Mouse (Mus musculus) ES-Bruce4 (cell line): ENCODE data around the gene Trim44. TPM values are rescaled to one million over a fixed set of nuclear protein-coding genes. Genes with fewer than 3 reads are reported as not detected.
A peak's percentile ranks its signal among the peaks of the same experiment; 100 is the strongest.

ENCODE experiments used
- H3K27ac ChIP-seq: 2 replicates; pipeline ENCODE4 v1.5.1; 2012; ENCODE audit warnings: low read length, inconsistent platforms; ENCODE audit not compliant: insufficient read depth
- H3K27me3 ChIP-seq: 2 replicates; pipeline ENCODE4 v1.6.1; 2012; ENCODE audit warnings: mild to moderate bottlenecking, low read length, inconsistent platforms; ENCODE audit not compliant: control insufficient read depth, poor library complexity, insufficient read depth, severe bottlenecking
- H3K36me3 ChIP-seq: 2 replicates; pipeline ENCODE4 v1.6.1; 2012; ENCODE audit warnings: inconsistent platforms, mild to moderate bottlenecking, low read length, moderate library complexity; ENCODE audit not compliant: control insufficient read depth, poor library complexity, insufficient read depth, severe bottlenecking
- H3K4me1 ChIP-seq: one replicate; pipeline ENCODE4 v1.8.1; 2011; ENCODE audit warnings: low read length; ENCODE audit not compliant: control insufficient read depth, insufficient read depth
- H3K4me3 ChIP-seq: 2 replicates; pipeline ENCODE4 v1.5.1; 2011; ENCODE audit warnings: low read depth, mild to moderate bottlenecking, low read length
- H3K9ac ChIP-seq: 2 replicates; pipeline ENCODE4 v1.6.1; 2012; ENCODE audit warnings: low read depth, mild to moderate bottlenecking, inconsistent platforms; ENCODE audit not compliant: poor library complexity, severe bottlenecking
- H3K9me3 ChIP-seq: replicated peaks from 2 replicates; pipeline ENCODE4 v1.6.1; 2012; ENCODE audit warnings: mild to moderate bottlenecking, low read length, inconsistent platforms; ENCODE audit not compliant: control insufficient read depth, poor library complexity, insufficient read depth, severe bottlenecking
- CTCF ChIP-seq: IDR thresholded peaks from one replicate; pipeline ENCODE4 v1.8.1; 2011; ENCODE audit warnings: low read depth, low read length
- EP300 ChIP-seq: IDR thresholded peaks from 2 replicates; pipeline ENCODE4 v1.6.1; 2011; ENCODE audit warnings: low read depth, low read length; ENCODE audit not compliant: insufficient read depth
- POLR2A ChIP-seq: IDR thresholded peaks from one replicate; pipeline ENCODE4 v1.8.1; 2011; ENCODE audit warnings: low read length; ENCODE audit not compliant: insufficient read depth
- polyA plus RNA-seq: library from polyadenylated mRNA; stranded (reverse); fragments of >200 nt; gene quantifications from 2 replicates; pipeline ENCODE4 v1.2.4, GENCODE M21; 2011; ENCODE audit warnings: low read depth; ENCODE audit not compliant: missing spikeins, insufficient read depth, insufficient read length

The Trim44 gene
- polyA plus RNA-seq, 1 experiment = 56.5 TPM

GRCm38 (mm10) chr2:102450248-102450760, 42.7 kb upstream of the Trim44 start:
- peak overlapping the region; percentile 87 for H3K9ac ChIP-seq
- no peak overlapping the region for H3K27ac ChIP-seq
- H3K4me3 ChIP-seq = peak overlapping the region; percentile 64
- no peaks in the 10 kb centered on the region for H3K27me3 ChIP-seq
- no peak for TF ChIP-seq POLR2A
- TF ChIP-seq EP300 = no peak
- no peak for TF ChIP-seq CTCF
- H3K9me3 ChIP-seq = no peaks in the 10 kb centered on the region
- H3K4me1 ChIP-seq = no peaks in the 10 kb centered on the region
- no peaks in the 10 kb centered on the region for H3K36me3 ChIP-seq

- Histone ChIP-seq H3K4me3 (peak overlapping the region; percentile 64), H3K27ac (no peak overlapping the region), H3K36me3 (no peaks in the 10 kb centered on the region), H3K27me3 (no peaks in the 10 kb centered on the region), H3K9me3 (no peaks in the 10 kb centered on the region), H3K9ac (no peak overlapping the region), H3K4me1 (no peaks in the 10 kb centered on the region)
- TF ChIP-seq EP300 = no peak
- TF ChIP-seq CTCF = no peak
- no peak for TF ChIP-seq POLR2A
These were observed 42.1 kb upstream of the Trim44 start for GRCm38 (mm10) chr2:102449630-102450247.

DNA sequence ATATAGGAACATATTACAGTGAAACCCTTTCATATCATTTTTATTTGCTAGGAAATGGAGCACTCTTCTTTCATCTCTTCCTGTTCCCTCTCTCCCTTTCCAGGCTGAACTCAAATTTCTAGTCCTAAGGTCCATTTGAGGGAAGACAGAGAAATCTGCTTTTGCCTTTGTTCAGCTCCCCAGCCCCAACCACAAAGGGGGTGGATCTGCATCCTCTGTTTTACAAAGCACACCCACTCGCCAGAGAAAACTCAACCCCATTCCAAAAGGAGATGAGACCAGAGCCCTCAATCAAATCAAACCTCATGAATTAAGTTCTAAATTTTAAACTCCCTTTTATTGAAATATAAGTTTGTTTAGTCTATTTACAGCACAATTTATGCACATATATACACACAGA, 41.4 kb upstream of the Trim44 start:
- Histone ChIP-seq H3K27me3 (no peaks in the 10 kb centered on the region), H3K27ac (no peak overlapping the region), H3K9me3 (no peaks in the 10 kb centered on the region), H3K4me1 (no peaks in the 10 kb centered on the region), H3K4me3 (no peak overlapping the region), H3K9ac (no peak overlapping the region), H3K36me3 (no peaks in the 10 kb centered on the region)
- TF ChIP-seq POLR2A = no peak
- TF ChIP-seq CTCF = no peak
- no peak for TF ChIP-seq EP300

GRCm38 (mm10) chr2:102447831-102448230, 40.2 kb upstream of the Trim44 start:
- TF ChIP-seq POLR2A (no peak), CTCF (no peak), EP300 (no peak)

DNA sequence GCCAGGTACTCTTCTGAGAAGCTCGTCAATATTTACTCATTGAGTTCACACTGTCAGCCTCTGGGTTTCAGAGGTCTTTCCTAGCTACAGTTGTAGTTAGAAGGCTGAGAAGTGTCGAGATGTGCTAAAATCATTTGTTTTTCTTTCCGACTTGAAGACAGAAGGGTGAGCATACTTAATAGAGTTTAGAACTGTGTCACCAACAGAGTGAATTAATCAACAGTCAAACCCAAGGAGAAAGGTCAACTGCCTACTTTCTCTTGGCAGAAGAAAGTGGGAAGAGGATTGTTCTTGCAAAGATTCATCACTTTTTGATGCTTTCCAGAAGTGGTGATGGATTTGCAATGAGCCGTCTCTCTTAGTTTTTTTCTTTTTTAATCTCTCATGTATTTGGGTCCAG, 39.2 kb upstream of the Trim44 start:
- Histone ChIP-seq H3K27me3 (no peaks in the 10 kb centered on the region), H3K4me3 (no peak overlapping the region), H3K27ac (no peak overlapping the region), H3K9me3 (no peaks in the 10 kb centered on the region), H3K4me1 (no peaks in the 10 kb centered on the region), H3K36me3 (no peaks in the 10 kb centered on the region), H3K9ac (no peak overlapping the region)
- no peak for TF ChIP-seq EP300
- TF ChIP-seq CTCF = no peak
- no peak for TF ChIP-seq POLR2A

More at GRCm38 (mm10) chr2:102447831-102448230, 40.2 kb upstream of the Trim44 start:
- no peaks in the 10 kb centered on the region for H3K27me3 ChIP-seq
- H3K4me1 ChIP-seq = no peaks in the 10 kb centered on the region
- no peak overlapping the region for H3K27ac ChIP-seq
- H3K36me3 ChIP-seq = no peaks in the 10 kb centered on the region
- no peaks in the 10 kb centered on the region for H3K9me3 ChIP-seq
- H3K9ac ChIP-seq = no peak overlapping the region
- H3K4me3 ChIP-seq = no peak overlapping the region

- no peak for TF ChIP-seq EP300
- TF ChIP-seq POLR2A = no peak
- TF ChIP-seq CTCF = no peak
- Histone ChIP-seq H3K9me3 (no peaks in the 10 kb centered on the region), H3K27ac (no peak overlapping the region), H3K4me3 (no peak overlapping the region), H3K4me1 (no peaks in the 10 kb centered on the region), H3K36me3 (no peaks in the 10 kb centered on the region), H3K9ac (no peak overlapping the region), H3K27me3 (no peaks in the 10 kb centered on the region)
These were observed 29.9 kb upstream of the Trim44 start for GRCm38 (mm10) chr2:102437357-102438030.
